Mouse (Mus musculus): ENCODE data around the gene Sgo1. TPM values are rescaled to one million over a fixed set of nuclear protein-coding genes. Genes with fewer than 3 reads are reported as not detected.
A peak's percentile ranks its signal among the peaks of the same experiment; 100 is the strongest.
"Not testable (repeated sequence)": the region's sequence is repeated elsewhere in the genome, so short reads cannot be mapped to it uniquely, and the experiment has no call there.

Gene Sgo1
- 39.5 and 41.8 TPM in 2 replicates for polyA plus RNA-seq (2016; fragmentation: Nextera tagmentation; extraction: Ambion mirVana)

- ATAC-seq (ENCODE audit: low FRiP score, low read depth) = peak; percentile 99
- peak within 1 kb of the TSS; percentile 59 for H3K4me2 ChIP-seq (replicated peaks)
- H3K27me3 ChIP-seq = no peaks in the 10 kb centered on the region
- H3K4me1 ChIP-seq = peaks cover 12% of the 10 kb centered on the region; the same call in 1 of the 2 replicates
- no peaks in the 10 kb centered on the region for H3K9me3 ChIP-seq
- WGBS = under 1% methylated on average over 78 of the region's 78 CpGs
- peaks cover 9% of the 10 kb centered on the region; the same call in 1 of the 2 replicates for H3K36me3 ChIP-seq
- peak within 1 kb of the TSS; percentile 63 for H3K4me3 ChIP-seq
- peak within 1 kb of the TSS; percentile 97 for H3K27ac ChIP-seq (replicated peaks)
- H3K9ac ChIP-seq (replicated peaks) = peak within 1 kb of the TSS; percentile 59
These were observed at the start of gene Sgo1 for GRCm38 (mm10) chr17:53688877-53689802. TSS of gene Sgo1 (minus strand) at chr17:53689333.

GRCm38 (mm10) chr17:53718916-53719315 lies 29.8 kb upstream of the Sgo1 start:
- H3K4me3 ChIP-seq; H3K36me3 ChIP-seq; H3K27me3 ChIP-seq; H3K4me2 ChIP-seq (replicated peaks); H3K4me1 ChIP-seq; H3K9ac ChIP-seq (replicated peaks); ATAC-seq (ENCODE audit: low FRiP score, low read depth); H3K9me3 ChIP-seq; H3K27ac ChIP-seq (replicated peaks): not testable (repeated sequence)
- WGBS = 88% methylated on average over 3 of the region's 3 CpGs

DNA sequence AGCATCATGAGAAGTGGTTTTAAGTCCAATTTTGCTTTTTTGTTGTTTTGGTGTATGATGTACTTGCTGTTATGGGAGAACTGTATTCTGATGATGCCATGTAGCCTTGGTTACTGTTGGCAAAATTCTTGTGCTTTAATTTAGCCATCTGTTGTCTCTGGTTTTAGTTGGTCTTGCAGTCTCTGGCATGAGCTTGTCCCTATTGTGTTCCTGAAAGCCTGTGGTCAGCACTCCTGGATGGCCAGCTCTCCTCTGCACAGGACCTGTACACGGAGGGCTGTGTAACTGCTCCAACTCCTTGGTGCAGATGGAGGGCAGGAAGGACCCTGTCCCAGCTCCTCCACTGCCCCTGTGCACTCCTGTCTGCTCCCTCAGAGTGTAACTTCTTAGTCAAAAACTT lies 29.3 kb upstream of the Sgo1 start:
- no peaks in the 10 kb centered on the region for H3K36me3 ChIP-seq
- no peaks in the 10 kb centered on the region for H3K9me3 ChIP-seq
- no peak overlapping the region for H3K27ac ChIP-seq (replicated peaks)
- no peak overlapping the region for H3K4me3 ChIP-seq
- H3K4me1 ChIP-seq = no peaks in the 10 kb centered on the region
- H3K27me3 ChIP-seq = no peaks in the 10 kb centered on the region
- WGBS = 78% methylated on average over 1 of the region's 1 CpGs
- no peak for ATAC-seq (ENCODE audit: low FRiP score, low read depth)
- H3K4me2 ChIP-seq (replicated peaks) = no peak overlapping the region
- H3K9ac ChIP-seq (replicated peaks) = no peak overlapping the region

- not testable (repeated sequence) for H3K27ac ChIP-seq (replicated peaks); ATAC-seq (ENCODE audit: low FRiP score, low read depth); H3K4me3 ChIP-seq; H3K9me3 ChIP-seq; H3K9ac ChIP-seq (replicated peaks); H3K4me1 ChIP-seq; H3K4me2 ChIP-seq (replicated peaks); H3K27me3 ChIP-seq; H3K36me3 ChIP-seq
- WGBS = 73% methylated on average over 1 of the region's 1 CpGs
These were observed 26.0 kb upstream of the Sgo1 start for GRCm38 (mm10) chr17:53715161-53715560.

DNA sequence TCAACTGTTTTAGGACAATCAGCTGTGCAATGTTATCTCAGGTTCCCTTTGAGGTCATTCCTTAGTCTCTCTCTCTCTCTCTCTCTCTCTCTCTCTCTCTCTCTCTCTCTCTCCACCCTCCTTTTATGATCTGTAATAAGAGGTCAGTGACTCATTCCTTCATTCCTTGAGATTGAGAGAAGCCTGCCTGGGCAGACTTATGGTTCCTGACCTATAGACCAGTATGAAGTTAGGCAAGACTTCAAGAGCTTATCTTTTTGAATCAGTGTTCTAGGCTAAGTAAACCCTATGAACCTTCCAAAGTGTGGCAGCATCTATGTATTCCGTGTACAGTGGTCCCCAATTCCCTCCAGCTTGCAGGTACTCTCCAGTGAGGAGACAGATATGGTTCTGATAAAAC lies 25.3 kb upstream of the Sgo1 start:
- H3K4me1 ChIP-seq = no peaks in the 10 kb centered on the region
- no peak for ATAC-seq (ENCODE audit: low FRiP score, low read depth)

GRCm38 (mm10) chr17:53697521-53697920 lies 8.4 kb upstream of the Sgo1 start:
- not testable (repeated sequence) for H3K9me3 ChIP-seq; H3K4me3 ChIP-seq; ATAC-seq (ENCODE audit: low FRiP score, low read depth); H3K9ac ChIP-seq (replicated peaks); H3K4me1 ChIP-seq; H3K36me3 ChIP-seq; H3K4me2 ChIP-seq (replicated peaks); H3K27ac ChIP-seq (replicated peaks); H3K27me3 ChIP-seq
- WGBS = 91% methylated on average over 8 of the region's 8 CpGs

More for the DNA sequence above, 25.3 kb upstream of the Sgo1 start:
- Histone ChIP-seq H3K9me3 (no peaks in the 10 kb centered on the region), H3K27ac (replicated peaks) (no peak overlapping the region), H3K4me3 (no peak overlapping the region), H3K36me3 (no peaks in the 10 kb centered on the region), H3K9ac (replicated peaks) (no peak overlapping the region), H3K4me2 (replicated peaks) (no peak overlapping the region), H3K27me3 (no peaks in the 10 kb centered on the region)
- WGBS = 74% methylated on average over 1 of the region's 1 CpGs

DNA sequence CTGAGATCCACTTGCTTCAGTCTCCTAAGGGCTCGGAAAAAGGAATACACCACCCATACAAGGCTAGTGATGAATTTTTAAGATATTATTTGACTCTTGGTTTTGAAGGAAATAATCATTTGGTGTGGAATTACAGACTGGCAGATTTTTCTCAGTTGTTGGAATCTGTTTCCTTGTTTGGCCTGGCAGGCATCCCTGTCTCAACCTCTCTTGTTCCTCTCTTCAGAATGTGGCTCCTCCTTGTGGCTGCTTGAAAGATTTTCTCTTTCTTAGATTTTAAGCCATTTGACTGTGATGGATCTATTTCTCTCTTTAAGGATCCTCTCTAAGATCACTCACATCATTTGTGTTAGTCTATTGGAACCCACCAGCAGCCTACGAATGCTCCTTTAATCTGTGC lies 4.9 kb upstream of the Sgo1 start:
- WGBS = 82% methylated on average over 2 of the region's 2 CpGs
- Histone ChIP-seq H3K27me3 (no peaks in the 10 kb centered on the region), H3K27ac (replicated peaks) (no peak overlapping the region), H3K4me3 (no peak overlapping the region), H3K36me3 (no peaks in the 10 kb centered on the region), H3K9ac (replicated peaks) (no peak overlapping the region), H3K4me2 (replicated peaks) (no peak overlapping the region), H3K9me3 (no peaks in the 10 kb centered on the region), H3K4me1 (peaks cover 5% of the 10 kb centered on the region; the same call in 1 of the 2 replicates)
- ATAC-seq (ENCODE audit: low FRiP score, low read depth) = no peak

DNA sequence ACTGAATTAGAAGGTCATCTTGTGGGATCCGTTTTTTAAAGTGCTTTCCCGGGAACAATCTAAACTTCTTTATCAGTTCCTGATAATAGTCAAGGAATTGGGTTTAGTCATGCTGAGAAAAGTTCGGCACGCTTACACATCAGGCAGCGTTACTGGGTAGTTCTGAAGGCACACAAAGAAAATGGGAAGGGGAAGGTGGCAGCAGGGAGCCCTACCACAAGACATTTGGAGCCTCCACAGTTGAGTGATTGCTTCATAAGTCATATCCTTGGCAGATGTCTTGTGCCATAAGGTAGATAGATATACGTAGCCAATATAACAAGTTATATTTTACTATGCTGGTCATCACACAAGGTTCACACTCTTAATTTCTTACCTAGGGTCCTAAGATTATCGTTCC lies 813 bp upstream of the Sgo1 start:
- ATAC-seq (ENCODE audit: low FRiP score, low read depth) = no peak
- Histone ChIP-seq H3K27me3 (no peaks in the 10 kb centered on the region), H3K9me3 (no peaks in the 10 kb centered on the region), H3K27ac (replicated peaks) (peak overlapping the region; percentile 97), H3K9ac (replicated peaks) (peak overlapping the region; percentile 59), H3K36me3 (peaks cover 1% of the 10 kb centered on the region; the same call in 1 of the 2 replicates), H3K4me2 (replicated peaks) (peak overlapping the region; percentile 59), H3K4me1 (peaks cover 12% of the 10 kb centered on the region; the same call in 1 of the 2 replicates), H3K4me3 (peak overlapping the region; percentile 63)
- WGBS = 26% methylated on average over 7 of the region's 7 CpGs

DNA sequence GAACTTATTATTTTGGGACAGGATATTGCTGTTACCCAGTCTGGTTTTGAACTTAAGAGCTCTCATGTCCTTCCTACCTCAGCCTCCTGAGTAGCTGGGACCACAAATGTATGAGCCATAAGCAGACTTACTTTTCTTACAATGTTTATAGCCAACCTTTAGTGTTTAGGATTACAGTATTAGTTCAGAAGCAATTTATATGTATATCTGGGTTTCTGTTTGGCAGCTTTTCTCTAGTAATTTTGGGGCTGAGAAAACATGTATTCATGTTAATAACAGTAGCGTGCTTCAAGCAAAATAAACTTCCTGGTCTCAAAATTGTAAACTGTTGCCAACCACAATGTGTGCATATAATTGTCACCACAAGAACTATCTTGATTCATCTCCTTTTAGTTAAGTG lies 812 bp downstream of the Sgo1 start:
- no peaks in the 10 kb centered on the region for H3K9me3 ChIP-seq
- peak overlapping the region; percentile 56 for H3K9ac ChIP-seq (replicated peaks)
- peaks cover 17% of the 10 kb centered on the region for H3K36me3 ChIP-seq
- peak overlapping the region; percentile 63 for H3K4me3 ChIP-seq
- peaks cover 12% of the 10 kb centered on the region; the same call in 1 of the 2 replicates for H3K4me1 ChIP-seq
- WGBS = 28% methylated on average over 1 of the region's 1 CpGs
- ATAC-seq (ENCODE audit: low FRiP score, low read depth) = no peak
- H3K27ac ChIP-seq (replicated peaks) = no peak overlapping the region
- H3K27me3 ChIP-seq = no peaks in the 10 kb centered on the region
- peak overlapping the region; percentile 59 for H3K4me2 ChIP-seq (replicated peaks)

DNA sequence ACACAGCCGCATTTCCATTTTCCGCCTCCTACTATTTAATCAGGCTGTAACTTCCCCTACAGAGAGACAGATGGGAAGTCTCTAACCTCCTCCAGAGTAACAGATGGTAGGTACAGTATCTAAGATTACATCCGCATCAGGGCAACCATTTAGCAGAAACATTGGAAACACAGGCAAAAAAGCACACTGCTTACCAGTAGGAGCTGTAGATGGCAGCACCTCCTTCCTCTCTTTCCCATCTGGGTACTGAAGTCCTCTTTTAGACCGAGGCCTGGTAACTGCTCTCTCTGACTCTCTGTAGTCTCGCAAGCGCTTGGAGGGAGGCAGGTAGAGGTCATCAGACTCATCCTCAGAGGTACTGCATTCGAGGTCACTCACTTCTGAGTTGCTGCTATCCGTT lies 10.4 kb downstream of the Sgo1 start:
- 86% methylated on average over 8 of the region's 8 CpGs for WGBS
- Histone ChIP-seq H3K4me1 (no peaks in the 10 kb centered on the region), H3K36me3 (peaks cover 50% of the 10 kb centered on the region), H3K4me2 (replicated peaks) (no peak overlapping the region), H3K27me3 (no peaks in the 10 kb centered on the region), H3K9ac (replicated peaks) (no peak overlapping the region), H3K27ac (replicated peaks) (no peak overlapping the region), H3K9me3 (no peaks in the 10 kb centered on the region), H3K4me3 (no peak overlapping the region)
- ATAC-seq (ENCODE audit: low FRiP score, low read depth) = peak; percentile 68

DNA sequence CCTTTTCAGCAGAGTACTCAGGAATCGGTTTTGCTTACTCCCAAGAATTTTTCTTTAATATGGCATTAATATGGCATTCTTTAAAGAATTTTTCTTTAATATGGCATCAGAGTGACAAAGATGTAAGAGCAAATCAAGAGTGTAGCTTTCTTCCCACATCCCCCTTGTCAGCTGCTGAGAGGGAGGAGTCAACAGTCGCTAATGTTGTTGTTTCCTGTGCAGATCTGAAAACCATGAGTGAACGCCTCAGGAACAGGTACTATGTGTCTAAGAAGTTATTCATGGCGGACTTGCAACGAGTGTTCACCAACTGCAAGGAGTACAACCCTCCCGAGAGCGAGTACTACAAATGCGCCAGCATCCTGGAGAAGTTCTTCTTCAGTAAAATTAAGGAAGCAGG lies 18.7 kb downstream of the Sgo1 start:
- WGBS = 91% methylated on average over 8 of the region's 8 CpGs
- peaks cover 58% of the 10 kb centered on the region; the same call in 1 of the 2 replicates for H3K36me3 ChIP-seq
- no peak overlapping the region for H3K9ac ChIP-seq (replicated peaks)
- H3K9me3 ChIP-seq = no peaks in the 10 kb centered on the region
- no peak overlapping the region for H3K27ac ChIP-seq (replicated peaks)
- no peaks in the 10 kb centered on the region for H3K27me3 ChIP-seq
- ATAC-seq (ENCODE audit: low FRiP score, low read depth) = no peak
- H3K4me3 ChIP-seq = no peak overlapping the region
- no peak overlapping the region for H3K4me2 ChIP-seq (replicated peaks)
- H3K4me1 ChIP-seq = no peaks in the 10 kb centered on the region

- H3K9me3 ChIP-seq = no peaks in the 10 kb centered on the region
- H3K4me2 ChIP-seq (replicated peaks) = no peak overlapping the region
- no peaks in the 10 kb centered on the region for H3K4me1 ChIP-seq
- H3K4me3 ChIP-seq = no peak overlapping the region
- no peak overlapping the region for H3K27ac ChIP-seq (replicated peaks)
- ATAC-seq (ENCODE audit: low FRiP score, low read depth) = no peak
- H3K9ac ChIP-seq (replicated peaks) = no peak overlapping the region
- peaks cover 46% of the 10 kb centered on the region for H3K36me3 ChIP-seq
- WGBS = 76% methylated on average over 2 of the region's 2 CpGs
- H3K27me3 ChIP-seq = no peaks in the 10 kb centered on the region
These were observed 24.3 kb downstream of the Sgo1 start for GRCm38 (mm10) chr17:53664703-53665382.
